Mouse (Mus musculus) kidney, adult 2 months (tissue): ENCODE measurements around the gene Phactr4. TPM values are rescaled to one million over a fixed set of nuclear protein-coding genes. Genes with fewer than 3 reads are reported as not detected.
A peak's percentile ranks its signal among the peaks of the same experiment; 100 is the strongest.

ENCODE experiments used
- DNase-seq: peaks from one replicate; pipeline ENCODE4 v3.0.0; 2021
- H3K27ac ChIP-seq: fragments of 200-500 bp; 2 replicates; pipeline ENCODE4 v1.5.1; 2012; ENCODE audit warnings: low read depth, low read length, control low read depth, inconsistent platforms; ENCODE audit not compliant: insufficient read depth
- H3K27me3 ChIP-seq: fragments of 200-500 bp; replicated peaks from 2 replicates; pipeline ENCODE4 v1.6.1; 2012; ENCODE audit warnings: mild to moderate bottlenecking, moderate library complexity, low read length, inconsistent platforms; ENCODE audit not compliant: control insufficient read depth, insufficient read depth
- H3K36me3 ChIP-seq: fragments of 200-500 bp; 2 replicates; pipeline ENCODE4 v1.6.1; 2012; ENCODE audit warnings: mild to moderate bottlenecking, moderate library complexity, low read length, inconsistent platforms; ENCODE audit not compliant: control insufficient read depth, insufficient read depth
- H3K4me1 ChIP-seq: fragments of 200-500 bp; 2 replicates; pipeline ENCODE4 v1.6.1; 2011; ENCODE audit warnings: low read length; ENCODE audit not compliant: control insufficient read depth, insufficient read depth
- H3K4me3 ChIP-seq: fragments of 200-500 bp; 2 replicates; pipeline ENCODE4 v1.5.1; 2011; ENCODE audit warnings: mild to moderate bottlenecking, low read depth, low read length, control low read depth; ENCODE audit not compliant: insufficient read depth
- CTCF ChIP-seq: fragments of 200-500 bp; conservative IDR thresholded peaks from 2 replicates; pipeline ENCODE4 v1.5.1; 2011; ENCODE audit warnings: low read depth, mild to moderate bottlenecking, control low read depth, low read length, moderate library complexity, mixed read lengths; ENCODE audit not compliant: insufficient read depth, insufficient read length
- POLR2A ChIP-seq: fragments of 200-500 bp; IDR thresholded peaks from one replicate; pipeline ENCODE4 v1.6.1; 2011; ENCODE audit warnings: low read depth, low read length, control low read depth
- WGBS: fragments of 180-500 bp; shearing (Covaris S2); methylation state at CpG from one replicate; pipeline ENCODE4 v1.1.7; 2018; 5-methylcytosine and 5-hydroxymethylcytosine counted together
- polyA plus RNA-seq: library from polyadenylated mRNA; depleted of rRNA; stranded (reverse); fragments of >200 nt; gene quantifications from 2 replicates; pipeline ENCODE4 v1.2.3, GENCODE M21; 2012

The Phactr4 gene
- polyA plus RNA-seq, 1 experiment, result 25.2 TPM

DNA sequence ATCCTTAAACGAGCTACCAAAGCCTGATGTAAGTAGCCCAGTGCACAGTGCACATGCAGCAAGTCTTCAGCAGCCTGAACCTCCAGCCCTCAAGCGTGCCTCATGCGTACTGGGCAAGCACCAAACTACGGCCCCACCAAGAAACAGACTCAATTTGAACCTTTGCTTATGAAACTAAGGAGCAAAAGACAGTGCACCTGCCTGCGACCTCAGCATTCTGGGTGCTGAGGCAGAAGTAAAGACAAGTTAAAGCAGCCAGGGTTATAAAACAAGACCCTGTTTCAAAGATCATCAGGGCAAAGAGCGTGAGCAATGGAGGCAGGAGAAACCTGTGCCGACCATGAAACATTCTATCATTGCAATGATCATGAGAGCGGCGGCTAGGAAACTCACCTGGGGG lies 21.3 kb downstream of the Phactr4 start:
- TF ChIP-seq CTCF (no peak), POLR2A (no peak)
- Histone ChIP-seq H3K4me3 (no peak overlapping the region), H3K36me3 (no peaks in the 10 kb centered on the region), H3K27me3 (no peaks in the 10 kb centered on the region), H3K27ac (peak overlapping the region; percentile 78), H3K4me1 (peaks cover 28% of the 10 kb centered on the region)
- peak; percentile 76 for DNase-seq
- 62% methylated on average over 9 of the region's 9 CpGs for WGBS

DNA sequence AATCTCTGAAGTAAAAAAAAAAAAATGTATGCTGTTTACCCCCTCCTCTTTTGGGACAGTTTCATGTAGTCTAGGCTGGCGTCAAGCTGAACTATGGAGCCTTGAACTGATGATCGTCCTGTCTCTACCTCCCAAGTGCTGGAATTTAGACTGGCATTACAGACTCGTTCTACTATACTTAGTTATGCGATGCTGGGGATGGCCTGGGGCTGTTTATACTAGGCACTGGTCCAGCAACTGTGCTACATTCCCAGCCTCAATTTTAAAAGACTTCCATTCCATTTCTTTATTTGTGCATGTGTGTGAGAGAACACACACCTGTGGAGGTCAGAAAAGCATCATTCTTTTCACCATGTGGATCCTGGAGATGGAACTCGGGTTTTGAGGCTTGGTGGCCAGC lies 23.4 kb downstream of the Phactr4 start:
- TF ChIP-seq POLR2A, result no peak
- TF ChIP-seq CTCF, result no peak
- 41% methylated on average over 5 of the region's 5 CpGs for WGBS
- H3K27ac ChIP-seq, result no peak overlapping the region

DNA sequence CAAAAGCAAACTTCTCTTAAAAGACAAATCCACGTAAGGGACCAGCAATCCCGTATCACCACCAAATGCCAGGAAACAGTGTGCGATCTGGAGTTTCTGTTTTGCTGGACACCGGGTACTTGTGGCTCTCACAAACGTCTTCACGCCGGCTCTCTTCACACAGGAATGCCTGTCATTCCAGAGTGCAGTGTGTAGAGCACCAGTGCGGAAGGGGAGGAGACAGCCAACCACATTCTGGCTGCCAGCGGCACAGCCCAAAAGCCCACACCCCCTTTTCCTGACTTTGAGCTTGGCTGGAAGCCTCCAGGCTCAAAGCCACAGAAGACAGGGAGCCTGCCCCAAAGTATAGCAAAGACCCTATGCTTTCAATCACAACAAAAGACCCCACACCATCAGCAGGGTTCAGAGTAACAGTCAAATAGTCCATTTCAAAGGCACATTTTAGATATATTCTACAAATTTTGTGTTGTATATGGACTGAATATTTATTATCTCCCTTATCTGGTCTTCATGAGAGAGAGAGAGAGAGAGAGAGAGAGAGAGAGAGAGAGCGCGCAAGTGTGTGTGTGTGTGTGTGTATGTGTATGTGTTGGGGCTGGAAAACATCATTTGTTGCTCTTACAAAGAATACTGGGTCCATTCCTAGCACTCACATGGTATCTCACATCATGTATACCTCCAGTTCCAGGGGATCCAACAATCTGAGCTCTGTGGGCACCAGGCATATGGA lies 24.1 kb downstream of the Phactr4 start:
- Histone ChIP-seq H3K27ac (peak overlapping the region; percentile 68; the same call in 1 of the 2 replicates), H3K27me3 (no peaks in the 10 kb centered on the region), H3K4me3 (peak overlapping the region; percentile 36), H3K36me3 (no peaks in the 10 kb centered on the region), H3K4me1 (peaks cover 17% of the 10 kb centered on the region)
- TF ChIP-seq POLR2A, result peak; percentile 57
- no peak for TF ChIP-seq CTCF
- DNase-seq, result peak; percentile 93
- WGBS, result 13% methylated on average over 11 of the region's 11 CpGs

More for the DNA sequence above, 23.4 kb downstream of the Phactr4 start:
- peaks cover 17% of the 10 kb centered on the region for H3K4me1 ChIP-seq
- no peaks in the 10 kb centered on the region for H3K36me3 ChIP-seq
- DNase-seq, result peak; percentile 61
- no peak overlapping the region for H3K4me3 ChIP-seq
- no peaks in the 10 kb centered on the region for H3K27me3 ChIP-seq

- Histone ChIP-seq H3K4me1 (peaks cover 17% of the 10 kb centered on the region), H3K27ac (no peak overlapping the region), H3K27me3 (no peaks in the 10 kb centered on the region), H3K36me3 (no peaks in the 10 kb centered on the region), H3K4me3 (peak overlapping the region; percentile 28)
- DNase-seq, result no peak
- no peak for TF ChIP-seq POLR2A
- no peak for TF ChIP-seq CTCF
- WGBS, result 62% methylated on average over 3 of the region's 3 CpGs
These were observed 25.2 kb downstream of the Phactr4 start for GRCm38 (mm10) chr4:132397120-132397519.

DNA sequence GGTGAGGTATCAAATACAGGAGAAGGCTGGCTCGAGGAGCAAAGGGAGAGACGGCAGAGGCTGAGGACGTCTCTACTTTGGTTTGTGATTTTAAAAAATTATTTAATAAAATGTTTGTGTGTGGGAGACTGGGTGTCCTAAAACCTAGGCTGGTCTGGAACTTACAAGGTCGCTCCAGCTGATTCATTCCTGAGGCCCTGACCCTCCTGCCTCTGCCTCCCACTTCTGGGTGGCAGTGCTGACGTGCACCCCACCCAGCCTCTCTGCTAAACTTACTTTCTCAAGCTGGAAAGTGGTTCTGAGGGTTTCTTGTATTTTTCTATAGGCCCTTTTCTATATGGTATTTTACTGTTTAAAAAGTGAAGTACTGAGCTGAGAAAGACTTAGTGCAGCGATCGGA lies 26.0 kb downstream of the Phactr4 start:
- WGBS, result 84% methylated on average over 7 of the region's 7 CpGs

GRCm38 (mm10) chr4:132391063-132391740 lies 31.1 kb downstream of the Phactr4 start:
- no peak for DNase-seq
- 92% methylated on average over 8 of the region's 8 CpGs for WGBS
- TF ChIP-seq POLR2A (no peak), CTCF (no peak)
- H3K27me3 ChIP-seq, result no peaks in the 10 kb centered on the region
- no peak overlapping the region for H3K27ac ChIP-seq
- H3K36me3 ChIP-seq, result no peaks in the 10 kb centered on the region
- no peak overlapping the region for H3K4me3 ChIP-seq
- H3K4me1 ChIP-seq, result peaks cover 14% of the 10 kb centered on the region; the same call in 1 of the 2 replicates

More for the DNA sequence above, 26.0 kb downstream of the Phactr4 start:
- Histone ChIP-seq H3K27ac (no peak overlapping the region), H3K4me3 (no peak overlapping the region), H3K27me3 (no peaks in the 10 kb centered on the region), H3K36me3 (no peaks in the 10 kb centered on the region), H3K4me1 (peaks cover 17% of the 10 kb centered on the region)
- TF ChIP-seq POLR2A (no peak), CTCF (no peak)
- no peak for DNase-seq

- Histone ChIP-seq H3K36me3 (no peaks in the 10 kb centered on the region), H3K4me1 (peaks cover 14% of the 10 kb centered on the region; the same call in 1 of the 2 replicates), H3K27me3 (no peaks in the 10 kb centered on the region), H3K27ac (no peak overlapping the region), H3K4me3 (no peak overlapping the region)
- WGBS, result 66% methylated on average over 4 of the region's 4 CpGs
- no peak for DNase-seq
- TF ChIP-seq POLR2A (no peak), CTCF (no peak)
These were observed 33.0 kb downstream of the Phactr4 start for GRCm38 (mm10) chr4:132389302-132389701.
